Mouse (Mus musculus) ovary, postnatal 36 days (tissue): ENCODE data around the gene Tm4sf4.

Source experiments
- DNase-seq: peaks from one replicate; pipeline ENCODE4 v3.0.0; 2022; ENCODE audit warnings: low spot score, mixed read lengths

Tm4sf4 gene

DNA sequence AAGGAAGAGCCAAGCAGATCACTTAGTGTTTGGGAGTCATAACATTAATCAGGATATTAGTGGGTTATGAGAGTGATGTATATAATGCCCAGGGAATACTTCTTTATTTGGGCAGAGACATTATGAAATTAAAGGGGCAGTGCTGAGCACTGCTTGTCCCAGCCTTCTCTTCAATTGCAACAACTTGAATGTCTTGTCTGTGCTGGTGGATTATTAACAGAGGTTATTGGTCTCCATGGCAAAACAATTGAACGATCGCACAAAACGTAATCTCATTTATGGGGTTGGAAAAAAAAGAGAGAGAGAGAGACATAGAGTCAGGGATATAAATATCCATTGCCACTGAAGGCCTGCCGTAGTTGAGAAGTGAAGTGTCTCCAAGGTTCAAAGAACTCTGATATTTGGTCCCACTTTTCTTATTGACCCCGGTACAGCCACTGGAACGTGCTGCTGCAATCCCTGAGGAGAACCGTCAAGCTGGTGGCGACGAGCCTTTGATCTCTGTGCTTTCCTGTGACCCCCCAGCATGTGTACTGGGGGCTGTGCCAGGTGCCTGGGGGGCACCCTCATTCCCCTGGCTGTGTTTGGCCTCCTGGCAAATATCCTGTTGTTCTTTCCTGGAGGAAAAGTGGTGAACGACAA, at the start of gene Tm4sf4:
Gene Tm4sf4, plus strand, starts transcription at position 226 of the 642 bp plus-strand sequence.
- DNase-seq, result no peak

GRCm38 (mm10) chr3:57386423-57386822, 38.7 kb upstream of the Tm4sf4 start:
- DNase-seq, result no peak

DNA sequence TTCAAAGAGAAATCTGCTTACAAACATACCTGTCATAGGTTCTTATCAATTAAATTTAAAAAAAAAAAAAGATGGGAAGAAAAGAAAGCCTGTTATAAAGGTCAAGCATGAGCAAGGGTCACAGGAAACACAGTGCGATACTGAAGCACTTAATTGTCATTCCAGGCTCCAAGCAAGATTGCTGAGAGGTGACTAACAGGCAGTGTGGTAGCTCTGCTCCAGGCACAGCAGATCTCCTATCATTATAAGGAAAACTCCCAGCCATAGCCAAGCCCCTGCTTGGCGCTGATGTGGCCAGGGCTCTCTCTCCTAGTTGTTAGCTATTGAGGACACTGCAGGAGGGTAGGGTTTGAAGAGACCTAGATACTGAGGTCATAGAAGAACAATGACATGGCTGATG, 38.2 kb upstream of the Tm4sf4 start:
- DNase-seq, result no peak

DNA sequence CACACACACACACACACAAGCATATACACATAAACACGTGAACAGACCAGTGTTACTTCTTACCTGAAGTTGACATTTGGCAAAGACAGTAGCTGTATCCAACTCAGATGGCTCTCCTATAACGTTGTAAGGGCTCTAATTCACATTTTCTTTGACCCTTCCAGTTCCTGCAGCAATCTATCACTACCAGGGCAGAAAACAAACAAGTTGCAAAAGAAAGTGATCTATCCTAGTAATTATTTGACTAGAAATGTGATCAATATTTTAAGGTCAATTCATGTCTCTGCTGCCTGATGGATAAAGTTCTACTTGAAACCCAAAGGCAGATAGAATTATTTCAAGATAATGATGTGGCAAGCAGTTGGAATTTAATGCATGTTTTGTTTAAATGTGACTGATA, 37.5 kb upstream of the Tm4sf4 start:
- DNase-seq, result no peak

DNA sequence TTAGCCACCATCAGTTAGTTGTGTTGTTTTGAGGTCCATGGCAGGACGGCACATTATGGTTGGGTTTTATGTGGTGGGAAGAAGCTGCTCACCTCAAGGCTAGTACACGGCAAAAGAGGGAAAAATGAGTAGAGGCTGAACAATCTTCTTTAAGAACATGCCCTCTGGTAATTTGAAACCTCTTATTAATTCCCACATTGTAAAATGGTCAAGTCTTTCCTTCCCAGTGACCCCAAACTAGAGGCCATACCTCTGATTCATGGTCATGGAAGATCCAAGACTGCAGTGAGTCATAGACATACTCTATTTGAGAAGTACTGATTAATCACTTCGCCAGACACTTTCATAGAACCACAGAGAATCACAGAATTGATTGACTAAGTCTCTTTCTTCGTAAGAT, 13.6 kb upstream of the Tm4sf4 start:
- no peak for DNase-seq

GRCm38 (mm10) chr3:57420233-57420632, 4.9 kb upstream of the Tm4sf4 start:
- no peak for DNase-seq

- DNase-seq, result no peak
Measured at GRCm38 (mm10) chr3:57420660-57421059, 4.5 kb upstream of the Tm4sf4 start.

GRCm38 (mm10) chr3:57426351-57426750, 1.2 kb downstream of the Tm4sf4 start:
- no peak for DNase-seq

DNA sequence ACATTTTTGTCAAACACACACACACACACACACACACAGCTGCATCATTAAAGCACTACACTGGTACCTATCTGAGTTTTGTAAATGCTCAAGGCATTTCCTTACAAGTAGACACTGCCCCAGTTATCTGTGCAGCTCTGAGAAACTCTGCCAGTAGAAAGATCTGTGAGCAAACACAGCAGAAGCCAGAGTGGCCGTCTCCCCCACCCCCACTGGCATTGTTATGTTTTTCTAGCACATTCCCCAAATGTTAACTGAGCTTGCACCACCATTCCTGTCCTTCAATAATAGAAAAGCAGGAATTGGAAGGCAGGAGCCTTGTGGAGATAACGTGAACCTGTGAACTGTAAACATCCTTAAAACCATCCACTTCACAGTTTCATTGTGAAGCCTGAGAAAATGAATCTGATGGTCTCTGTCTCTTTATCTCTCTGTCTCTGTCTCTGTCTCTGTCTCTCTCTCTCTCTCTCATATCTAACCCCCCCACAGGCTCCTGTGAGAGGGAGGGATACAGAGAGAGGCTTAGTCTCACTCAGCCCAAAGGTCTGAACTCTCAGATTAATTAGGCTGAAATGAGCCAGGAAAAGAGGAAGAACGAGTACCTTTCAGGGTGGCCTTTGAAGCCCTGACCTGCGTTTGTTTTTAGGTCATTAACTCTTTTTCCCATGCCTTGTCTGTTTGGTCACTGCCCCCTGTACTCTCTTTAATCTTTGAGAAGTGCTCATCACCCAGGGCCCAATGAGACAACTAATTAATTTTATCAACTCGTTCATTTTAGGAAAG, 3.8 kb downstream of the Tm4sf4 start:
- peak; percentile 45 for DNase-seq

- no peak for DNase-seq
Measured at GRCm38 (mm10) chr3:57429486-57429885, 4.4 kb downstream of the Tm4sf4 start.

DNA sequence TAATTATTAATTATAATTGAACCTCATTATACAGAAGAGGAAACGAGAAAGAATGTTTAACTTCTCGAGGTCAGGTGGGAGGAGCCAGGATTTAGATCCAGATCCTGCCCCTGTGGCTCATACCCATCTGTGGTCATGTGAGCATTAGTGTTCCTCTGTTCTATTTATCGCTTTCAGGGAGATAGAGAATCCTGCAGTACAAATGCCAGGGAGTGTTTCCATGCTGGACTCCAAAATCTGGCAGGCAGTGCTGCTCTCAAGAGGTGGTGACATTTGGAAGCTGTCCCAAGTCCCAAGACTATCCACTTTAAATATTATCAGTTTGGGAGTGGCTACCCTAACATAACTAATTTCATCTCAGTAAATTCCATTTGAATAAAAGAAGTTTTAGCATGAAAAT, 6.6 kb downstream of the Tm4sf4 start:
- no peak for DNase-seq

DNA sequence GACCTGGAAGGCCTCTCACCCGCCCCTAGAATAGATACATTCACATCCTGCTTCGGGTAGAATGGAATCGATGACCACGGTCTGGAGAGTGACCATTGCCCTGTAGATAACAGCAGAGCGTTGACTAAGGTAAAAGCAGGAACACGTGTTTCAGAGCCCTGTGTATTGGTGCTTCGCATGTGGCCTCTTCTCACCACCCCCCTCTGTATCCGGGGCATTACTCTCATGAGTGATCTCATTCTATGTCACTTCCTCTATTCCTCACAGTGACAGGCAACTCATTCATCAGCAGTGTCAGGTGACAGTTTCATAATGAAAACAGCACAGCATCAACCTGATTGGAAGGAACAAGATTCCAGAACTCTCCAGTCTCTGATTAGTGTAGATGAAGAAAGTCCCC, 10.2 kb downstream of the Tm4sf4 start:
- no peak for DNase-seq

- no peak for DNase-seq
Measured at GRCm38 (mm10) chr3:57440956-57441355, 15.8 kb downstream of the Tm4sf4 start.

DNA sequence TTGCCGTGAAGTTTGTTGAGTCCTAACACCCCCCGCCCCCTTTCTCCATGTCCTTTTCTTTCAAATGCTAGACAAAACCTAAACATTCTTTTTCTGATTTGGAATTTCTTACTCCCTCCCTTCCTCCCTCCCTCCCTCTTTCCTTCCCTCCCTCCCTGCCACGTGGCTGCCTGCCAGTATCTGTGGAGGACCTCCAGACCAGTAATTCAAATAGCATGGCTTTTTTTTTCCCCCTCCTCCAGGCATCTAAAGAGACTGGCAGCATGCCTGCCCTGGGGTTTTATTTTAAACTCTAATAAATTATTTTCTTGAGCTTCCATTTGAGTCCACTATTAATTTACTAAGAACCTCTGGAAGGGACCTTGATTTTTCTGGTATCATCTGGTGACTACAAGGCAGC, 20.6 kb downstream of the Tm4sf4 start:
- peak; percentile 55 for DNase-seq

DNA sequence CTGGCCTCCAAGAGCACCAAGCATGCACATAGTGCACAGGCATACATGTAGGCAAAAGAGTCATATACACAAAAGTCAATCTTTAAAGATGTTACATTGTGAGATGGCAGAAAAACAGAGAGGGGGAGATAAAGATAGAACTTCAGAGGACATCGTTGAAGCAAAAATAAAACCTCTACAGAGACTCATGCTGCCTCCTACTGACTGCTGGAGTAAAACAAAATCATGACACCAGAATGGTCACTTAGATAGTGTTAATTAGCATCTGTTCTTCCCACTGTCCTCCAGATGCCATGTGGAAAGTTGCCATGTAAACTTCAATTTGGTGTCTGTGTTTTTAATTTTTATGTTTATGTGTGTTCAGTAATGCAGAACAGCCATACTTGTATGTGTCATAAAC, 22.8 kb downstream of the Tm4sf4 start:
- no peak for DNase-seq

DNA sequence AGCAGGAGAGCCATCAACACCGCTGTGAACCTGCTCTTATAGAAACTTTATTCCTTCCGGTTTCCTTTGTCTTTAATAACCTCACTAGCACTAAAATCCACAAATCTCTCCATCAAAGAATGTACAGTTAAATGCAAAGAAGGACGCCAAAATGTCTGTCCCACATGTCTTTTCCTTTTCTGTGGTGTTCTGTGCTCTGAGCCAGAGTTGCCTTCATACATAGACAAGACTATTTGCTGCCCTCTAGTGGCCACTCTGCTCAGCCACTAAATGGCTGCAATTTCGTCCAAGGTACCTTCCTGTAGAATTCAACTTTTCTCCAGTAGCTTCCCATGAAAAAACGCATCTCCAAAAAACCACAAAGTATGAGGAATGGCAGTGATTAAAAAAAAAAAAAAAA, 23.3 kb downstream of the Tm4sf4 start:
- peak; percentile 45 for DNase-seq

GRCm38 (mm10) chr3:57458652-57459051, 33.5 kb downstream of the Tm4sf4 start:
- no peak for DNase-seq

DNA sequence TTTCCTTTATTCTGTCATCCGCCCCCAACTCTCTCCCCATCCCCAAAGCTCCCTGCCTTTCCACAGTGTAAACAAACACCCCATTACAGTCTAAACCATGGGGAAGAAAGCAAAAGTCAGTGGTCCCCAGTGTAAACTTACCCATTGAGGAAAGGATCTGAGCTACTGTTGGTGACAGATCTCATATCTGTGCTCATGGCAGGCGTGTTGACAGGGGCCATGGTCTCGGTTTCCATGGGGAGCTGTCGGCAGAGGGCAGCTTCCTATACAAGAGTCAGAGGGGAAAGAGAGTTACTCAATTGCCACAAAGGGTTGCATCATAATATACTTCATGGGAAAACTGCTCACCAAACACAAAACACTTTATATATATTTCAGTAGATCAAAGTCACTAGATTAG, 38.2 kb downstream of the Tm4sf4 start:
- no peak for DNase-seq

DNA sequence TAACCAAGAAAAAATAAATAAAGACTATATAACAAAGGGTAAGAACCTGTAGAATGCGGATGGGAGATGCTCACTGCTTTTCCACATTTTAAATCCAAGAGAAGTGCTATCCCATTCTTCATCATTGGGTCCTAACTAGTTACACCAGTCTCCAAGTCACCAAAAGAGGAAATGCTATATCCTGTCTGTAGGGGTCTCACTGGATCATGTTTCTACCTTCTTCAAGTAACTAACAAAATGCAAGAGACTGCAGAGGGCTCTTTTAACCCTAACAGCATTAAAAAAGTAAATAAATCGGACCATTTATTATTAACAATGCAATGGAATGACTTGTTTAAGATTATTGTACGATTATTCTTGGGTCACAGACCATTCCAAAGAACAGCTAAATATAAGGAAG, 41.2 kb downstream of the Tm4sf4 start:
- DNase-seq, result no peak

- DNase-seq, result no peak
Measured at GRCm38 (mm10) chr3:57469325-57469724, 44.2 kb downstream of the Tm4sf4 start.

- DNase-seq, result peak; percentile 46
Measured at GRCm38 (mm10) chr3:57470326-57470725, 45.2 kb downstream of the Tm4sf4 start.

DNA sequence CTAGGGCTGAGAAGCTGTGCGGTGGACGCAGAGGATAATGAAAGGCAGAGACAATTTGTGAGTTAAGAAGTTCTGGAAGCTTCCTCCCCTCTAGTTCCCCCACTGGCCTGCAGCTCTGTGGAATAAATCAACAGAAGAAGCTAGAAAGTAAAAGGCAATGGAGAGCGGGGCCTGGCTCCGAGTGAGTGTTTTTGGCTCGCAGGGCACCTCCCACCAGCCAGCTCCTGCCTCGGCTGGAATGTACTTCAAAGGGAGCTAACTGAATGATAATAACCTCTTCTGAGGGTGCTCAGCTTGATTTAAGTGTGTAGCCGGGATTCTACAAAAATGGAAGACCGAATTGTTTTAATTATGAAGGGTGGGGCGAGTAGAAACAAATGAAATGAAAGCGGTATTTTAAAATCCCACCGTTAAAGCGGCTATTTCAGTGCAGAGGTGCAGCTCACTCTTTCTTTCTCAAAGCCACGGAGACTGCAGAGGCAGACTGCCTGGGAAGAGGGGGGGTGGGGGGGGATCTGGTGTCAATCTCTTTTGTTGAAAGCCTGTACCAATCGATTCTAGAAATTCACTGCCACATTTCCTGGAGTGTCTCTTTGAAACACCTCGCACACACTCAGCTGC, 46.0 kb downstream of the Tm4sf4 start:
- peak; percentile 49 for DNase-seq

DNA sequence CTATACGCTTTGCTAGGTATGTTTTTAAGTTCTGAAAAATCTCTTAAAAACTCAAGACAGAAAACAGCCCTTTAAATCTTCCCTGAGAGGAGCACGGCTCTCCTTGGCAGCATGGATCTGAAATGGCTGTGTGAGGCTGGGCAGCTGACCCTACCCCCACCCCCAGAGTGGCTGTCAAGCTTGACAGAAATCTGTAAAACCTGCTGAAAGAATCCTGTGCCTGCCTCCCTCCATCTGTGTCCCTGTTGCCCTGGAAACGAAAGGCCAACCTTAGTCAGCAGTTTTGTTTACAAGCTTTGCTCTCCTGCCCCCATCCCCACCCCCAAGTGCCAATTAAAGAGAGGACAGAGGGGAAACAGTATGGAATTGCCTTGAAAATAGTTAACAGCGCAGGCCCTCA, 47.3 kb downstream of the Tm4sf4 start:
- DNase-seq, result no peak
